Mouse (Mus musculus) bone marrow macrophage, adult 2 months (primary cell): ENCODE results near the gene Wipf2.

Experiments
- CTCF ChIP-seq: IDR thresholded peaks from 2 replicates; pipeline ENCODE4 v1.5.1; 2012; ENCODE audit warnings: low read depth, mild to moderate bottlenecking, low read length, moderate library complexity
- POLR2A ChIP-seq: IDR thresholded peaks from 2 replicates; pipeline ENCODE4 v1.6.1; 2012; ENCODE audit warnings: mild to moderate bottlenecking, low read depth, low read length, borderline replicate concordance

GRCm38 (mm10) chr11:98937914-98938694, 74.7 kb downstream of the Wipf2 start:
- TF ChIP-seq POLR2A (no peak), CTCF (no peak)
